Mouse (Mus musculus): ENCODE measurements around the gene Abhd4.
"Not testable (repeated sequence)": the region's sequence is repeated elsewhere in the genome, so short reads cannot be mapped to it uniquely, and the experiment has no call there.

Gene Abhd4

DNA sequence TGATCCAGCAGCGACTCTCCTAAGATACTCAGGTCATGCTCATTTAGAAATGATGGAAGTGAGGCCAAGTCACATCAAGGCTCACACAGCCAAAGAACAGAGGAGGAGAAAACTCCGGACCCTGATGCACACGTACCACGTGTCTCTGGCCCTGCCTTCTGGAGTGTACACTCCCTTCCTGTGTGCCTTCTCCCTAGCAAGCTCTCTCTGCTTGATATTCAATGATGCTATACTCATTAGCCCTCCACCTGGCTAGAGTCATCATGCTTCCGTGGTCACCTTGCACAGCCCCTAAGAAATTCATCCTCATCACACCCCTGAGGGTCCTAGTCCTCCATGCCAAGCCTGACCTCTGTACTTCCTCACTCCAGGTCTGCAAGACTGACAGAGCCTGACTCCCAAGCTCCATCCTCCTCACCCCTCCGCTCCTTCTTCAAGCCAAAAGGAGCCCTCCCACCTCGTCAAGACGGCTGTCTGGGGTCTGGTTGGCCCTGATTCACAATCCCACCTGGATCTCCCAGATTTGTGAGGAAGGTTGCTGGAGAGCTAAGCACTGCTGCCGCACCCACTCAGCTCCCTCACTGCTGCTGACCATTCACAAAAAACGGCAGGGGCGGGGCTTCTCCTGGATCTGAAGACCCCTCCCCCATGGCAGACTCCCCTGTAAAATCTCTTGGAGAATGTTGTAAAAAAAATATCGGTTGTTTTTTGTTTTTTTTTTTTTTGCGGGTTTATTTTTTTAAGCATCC lies 30.5 kb upstream of the Abhd4 start:
- no peak for DNase-seq (ENCODE audit: low read depth)

DNA sequence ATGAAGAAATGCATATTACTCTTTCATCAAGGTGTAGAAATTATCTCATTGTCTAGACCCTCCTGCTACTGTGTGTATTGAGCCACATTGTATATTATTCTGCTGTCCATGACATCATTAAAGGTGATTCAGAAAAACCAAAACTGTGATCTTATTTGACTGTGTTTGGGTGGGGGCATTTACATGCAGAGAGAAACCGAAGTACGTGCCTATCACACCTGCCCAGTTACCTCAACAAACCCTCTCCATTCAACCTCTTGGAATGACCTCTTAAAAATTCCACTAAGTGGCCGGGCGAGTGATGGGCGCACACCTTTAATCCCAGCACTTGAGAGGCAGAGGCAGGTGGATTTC lies 29.9 kb upstream of the Abhd4 start:
- DNase-seq (ENCODE audit: low read depth) = no peak

DNA sequence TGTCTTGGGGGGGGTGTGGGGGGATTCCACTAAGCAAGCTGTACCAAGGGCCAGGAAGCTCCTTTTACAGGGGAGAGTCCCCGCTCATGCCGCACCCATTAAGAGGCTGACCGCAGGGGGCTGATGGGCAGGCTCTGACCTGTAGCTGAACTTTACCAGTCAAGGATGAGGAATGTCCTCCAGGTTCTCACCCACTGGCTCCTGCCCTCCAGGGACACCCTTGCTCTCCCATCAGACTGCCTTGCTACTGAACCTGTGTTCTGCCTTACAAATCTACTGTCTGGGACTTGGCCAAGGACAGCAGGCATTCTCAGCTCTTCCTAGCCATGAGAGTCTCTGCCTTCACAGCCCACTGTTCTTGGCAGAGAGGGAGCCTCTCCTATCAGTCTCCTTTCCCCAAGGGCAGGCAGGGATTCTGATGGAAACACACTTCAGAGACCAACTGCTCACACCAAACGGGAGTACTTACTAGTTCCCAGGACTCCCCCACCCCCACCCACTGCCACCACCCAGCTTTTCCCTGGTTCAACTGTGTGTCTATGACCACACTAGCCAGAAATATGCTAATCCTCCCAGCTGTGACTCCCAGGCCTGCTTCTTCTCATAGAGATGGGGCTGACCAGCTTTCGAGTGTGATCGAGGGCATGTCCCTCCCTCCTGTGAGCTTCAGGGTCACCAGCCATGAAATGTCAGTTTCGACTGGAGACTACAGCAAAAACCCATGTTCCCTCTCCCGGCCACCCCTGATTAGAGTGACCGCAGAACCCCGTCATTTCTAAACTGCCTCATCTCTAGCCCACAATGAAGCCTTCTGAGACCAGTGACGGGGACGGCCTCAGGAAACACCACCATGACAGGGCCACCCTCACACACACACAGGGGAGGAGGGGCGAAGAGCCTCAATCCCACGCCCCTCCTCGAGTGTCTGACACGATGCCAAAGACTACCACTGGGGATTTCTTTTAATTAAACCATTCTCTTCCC lies 29.2 kb upstream of the Abhd4 start:
- DNase-seq (ENCODE audit: low read depth) = no peak

DNA sequence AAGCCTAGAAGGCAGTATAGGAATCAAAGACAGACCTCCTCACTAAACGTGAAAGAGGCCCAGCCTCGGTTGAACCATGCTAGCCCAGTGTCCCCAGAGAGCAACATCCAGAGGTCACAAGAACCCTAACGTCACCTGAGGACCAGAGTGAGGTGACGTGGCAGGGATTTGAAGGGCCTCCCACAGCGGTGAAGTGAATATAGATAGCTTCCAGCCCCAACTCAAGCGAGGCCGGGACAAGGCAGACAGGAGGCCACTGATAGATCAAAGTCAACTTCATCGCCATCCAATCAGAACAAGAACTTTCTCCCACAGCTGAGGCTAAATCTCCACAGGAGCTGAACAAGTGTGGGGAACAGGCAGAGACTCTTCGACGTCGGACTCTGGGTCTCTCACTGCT lies 28.3 kb upstream of the Abhd4 start:
- no peak for DNase-seq (ENCODE audit: low read depth)

DNA sequence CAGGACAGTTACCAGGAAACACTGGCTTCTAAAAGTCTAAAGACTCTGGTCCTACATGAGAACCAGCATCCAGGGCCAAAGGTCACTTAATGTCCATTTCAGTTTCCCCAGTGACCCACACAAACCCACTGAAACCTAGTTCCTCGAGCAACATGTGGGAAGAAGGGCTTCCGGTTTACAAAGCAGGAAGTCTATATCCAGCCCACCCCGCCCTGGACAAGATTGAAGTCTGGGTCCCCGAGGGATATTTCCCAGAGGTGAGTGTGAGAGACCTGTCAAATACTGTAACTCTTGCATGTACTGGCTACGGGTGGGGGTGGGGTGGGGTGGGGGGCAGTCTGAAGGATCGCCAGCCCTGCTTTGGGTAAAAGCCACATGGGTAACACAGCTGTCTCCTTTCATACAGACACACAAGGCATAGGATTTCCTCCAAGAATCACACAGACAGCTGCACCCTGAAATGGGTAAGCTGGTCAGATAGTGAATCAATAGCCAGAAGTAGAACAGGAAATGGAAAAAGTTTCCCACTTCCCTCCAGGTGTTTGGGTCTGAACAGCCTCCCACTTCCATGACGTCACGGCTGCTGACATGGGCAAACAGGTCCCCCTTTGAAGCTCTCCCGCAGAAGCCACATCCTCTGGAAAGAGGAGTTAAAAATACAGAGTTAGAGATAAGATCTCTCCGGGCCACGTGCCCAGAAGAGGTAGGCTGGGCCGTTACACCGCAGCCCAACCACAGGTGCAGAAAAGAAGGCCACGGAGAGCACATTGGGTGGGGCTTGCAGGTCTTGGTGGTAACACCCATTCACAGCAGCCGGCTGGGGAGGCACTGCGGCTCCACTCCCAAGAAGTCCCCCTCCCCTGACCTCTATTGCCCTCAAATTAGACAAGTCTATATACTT lies 26.8 kb upstream of the Abhd4 start:
- peak; percentile 75 for DNase-seq (ENCODE audit: low read depth)

DNA sequence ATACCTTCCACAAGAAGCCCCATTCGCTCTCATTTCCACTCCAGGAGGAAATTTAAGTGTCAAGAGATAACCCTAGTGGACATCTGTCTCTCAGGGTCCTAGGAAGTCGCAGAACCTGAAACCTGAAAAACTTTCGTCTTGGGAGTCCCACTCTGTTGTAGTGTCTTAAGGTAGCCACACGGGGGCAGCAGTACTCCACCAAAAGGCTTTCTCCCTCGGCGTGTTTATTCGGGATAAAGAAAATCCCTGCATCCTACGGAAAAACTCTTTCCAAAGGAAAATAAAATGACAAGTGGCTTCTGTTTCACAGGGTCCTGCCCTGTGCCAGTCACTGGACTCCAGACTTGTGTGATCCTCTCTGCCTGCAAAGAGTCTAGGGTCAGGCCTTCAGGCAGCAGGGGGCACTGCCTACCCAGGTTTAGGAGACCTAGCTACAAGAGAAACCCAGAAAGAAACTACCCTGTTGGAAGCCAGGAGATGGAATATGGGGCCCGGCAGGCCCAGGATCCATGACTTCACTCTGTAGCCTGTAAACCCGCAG lies 26.0 kb upstream of the Abhd4 start:
- peak; percentile 67 for DNase-seq (ENCODE audit: low read depth)

DNA sequence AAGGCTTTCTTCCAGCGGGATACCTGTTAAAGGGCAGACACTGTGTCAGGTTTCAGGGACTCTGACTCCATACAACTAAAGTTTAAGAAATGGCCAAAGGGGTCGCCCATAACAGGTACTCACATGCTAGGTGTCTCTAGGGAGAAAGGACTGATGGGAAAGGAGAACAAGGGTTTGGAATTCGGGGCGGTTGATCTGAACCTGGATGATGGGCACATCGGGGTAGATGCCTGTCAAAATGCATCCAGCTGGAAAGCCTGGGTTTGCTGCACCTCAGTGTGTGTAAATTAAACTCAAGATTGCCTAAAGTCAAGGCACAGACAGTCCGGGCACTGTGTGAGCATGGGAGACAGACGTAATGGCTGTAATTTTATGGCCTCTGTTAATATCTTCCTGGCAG lies 25.5 kb upstream of the Abhd4 start:
- no peak for DNase-seq (ENCODE audit: low read depth)

DNA sequence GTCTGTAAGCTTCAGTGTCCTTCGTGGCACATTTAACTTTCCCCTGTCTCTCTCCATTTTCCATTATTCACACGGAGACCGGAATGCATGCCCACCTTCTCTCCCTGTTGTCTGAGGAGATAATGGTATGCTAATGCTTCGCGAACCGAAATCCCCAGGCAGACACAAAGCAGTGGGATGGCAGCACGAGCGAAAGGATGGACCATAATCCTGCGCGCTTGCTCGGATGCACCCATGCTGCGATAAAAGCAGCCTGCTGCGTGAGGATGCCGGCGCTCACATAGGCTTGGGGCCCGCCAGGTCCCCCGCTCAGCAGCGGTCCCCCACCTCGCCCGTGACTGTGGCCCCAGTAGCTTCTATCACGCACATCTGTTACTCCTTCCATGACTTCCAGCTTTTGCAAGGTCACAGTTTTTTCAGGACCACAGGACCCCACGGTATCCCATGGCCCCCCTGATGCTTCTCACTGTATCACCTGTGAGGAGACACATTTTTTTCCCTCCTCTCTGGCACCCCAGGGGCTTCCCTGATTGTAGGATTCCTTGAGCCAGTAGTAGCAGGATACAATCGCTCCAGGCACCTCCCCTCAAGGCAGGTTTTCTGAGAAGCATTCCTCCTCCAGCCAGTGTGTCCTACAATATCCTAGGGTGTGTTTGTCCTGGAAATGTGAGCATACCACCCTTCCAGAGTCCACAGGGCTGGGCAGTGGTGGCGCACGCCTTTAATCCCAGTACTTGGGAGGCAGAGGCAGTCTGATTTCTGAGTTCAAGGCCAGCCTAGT lies 24.9 kb upstream of the Abhd4 start:
- DNase-seq (ENCODE audit: low read depth) = no peak

DNA sequence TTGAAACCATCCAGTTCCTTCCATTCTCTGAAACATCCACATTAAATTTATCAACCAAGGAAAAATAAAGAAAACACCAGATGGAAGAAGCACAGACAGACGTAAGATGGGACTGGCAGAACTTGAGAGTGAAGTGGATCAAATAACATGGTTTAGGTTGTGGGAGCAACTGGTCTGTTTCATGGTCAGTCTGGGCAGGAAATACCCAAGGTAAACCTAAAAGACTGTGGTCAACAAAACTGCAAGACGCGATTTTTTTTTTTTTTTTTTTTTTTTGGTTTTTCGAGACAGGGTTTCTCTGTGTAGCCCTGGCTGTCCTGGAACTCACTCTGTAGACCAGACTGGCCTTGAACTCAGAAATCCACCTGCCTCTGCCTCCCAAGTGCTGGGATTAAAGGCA lies 24.1 kb upstream of the Abhd4 start:
- DNase-seq (ENCODE audit: low read depth) = not testable (repeated sequence)

DNA sequence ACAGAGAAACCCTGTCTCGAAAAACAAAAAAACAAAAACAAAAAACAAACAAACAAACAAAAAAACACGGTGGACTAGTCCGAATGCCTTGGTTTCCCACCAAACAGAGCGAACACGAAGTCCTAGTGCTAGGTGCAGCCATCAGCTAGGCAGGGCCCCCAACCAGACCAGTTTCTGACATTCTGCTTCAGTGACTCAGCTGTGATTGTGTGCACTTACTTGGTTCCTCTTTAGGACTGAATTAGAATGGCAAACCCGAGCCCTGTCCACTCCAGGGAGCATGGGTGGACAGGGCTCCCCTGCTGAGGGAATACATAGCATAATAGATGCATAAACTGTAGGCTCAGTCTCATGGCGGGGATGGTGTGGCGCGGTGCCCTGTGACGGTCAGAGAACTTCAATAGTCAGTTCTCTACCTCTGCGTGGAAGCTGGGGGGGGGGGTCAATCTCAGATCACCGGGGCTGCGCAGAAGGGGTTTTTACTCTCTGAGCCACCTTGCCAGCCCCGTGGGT lies 23.3 kb upstream of the Abhd4 start:
- DNase-seq (ENCODE audit: low read depth) = no peak

DNA sequence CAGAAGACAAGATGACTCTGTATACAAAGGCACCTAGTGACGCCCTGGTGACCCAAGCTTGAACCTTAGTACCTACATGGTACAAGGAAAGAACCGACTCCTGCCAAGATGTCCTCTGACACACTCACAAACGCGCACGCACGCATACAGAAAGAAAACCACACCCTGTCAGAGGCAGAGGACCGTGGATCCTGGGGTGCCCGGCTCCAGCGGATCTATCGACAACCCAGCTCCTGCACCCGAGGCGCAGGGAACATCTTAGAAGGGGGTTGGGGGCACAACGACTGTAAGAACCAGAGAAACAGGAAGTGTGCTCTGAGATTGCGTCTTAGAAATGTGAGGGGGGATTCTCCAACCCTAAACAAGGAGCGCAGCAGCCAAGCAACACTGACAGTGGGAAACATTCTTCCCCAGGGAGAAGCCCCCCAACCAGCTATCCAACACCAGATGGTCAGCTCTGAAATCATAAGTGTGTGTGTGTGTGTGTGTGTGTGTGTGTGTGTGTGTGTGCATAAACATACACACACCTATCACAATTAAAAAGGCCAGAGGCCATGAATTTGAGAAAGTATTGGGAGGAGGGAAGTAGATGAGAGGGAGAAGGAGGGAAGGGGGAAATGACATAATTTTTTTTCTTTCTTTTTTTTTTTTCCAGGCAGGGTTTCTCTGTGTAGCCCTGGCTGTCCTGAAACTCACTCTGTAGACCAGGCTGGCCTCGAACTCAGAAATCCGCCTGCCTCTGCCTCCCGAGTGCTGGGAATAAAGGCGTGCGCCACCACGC lies 22.6 kb upstream of the Abhd4 start:
- DNase-seq (ENCODE audit: low read depth) = no peak

DNA sequence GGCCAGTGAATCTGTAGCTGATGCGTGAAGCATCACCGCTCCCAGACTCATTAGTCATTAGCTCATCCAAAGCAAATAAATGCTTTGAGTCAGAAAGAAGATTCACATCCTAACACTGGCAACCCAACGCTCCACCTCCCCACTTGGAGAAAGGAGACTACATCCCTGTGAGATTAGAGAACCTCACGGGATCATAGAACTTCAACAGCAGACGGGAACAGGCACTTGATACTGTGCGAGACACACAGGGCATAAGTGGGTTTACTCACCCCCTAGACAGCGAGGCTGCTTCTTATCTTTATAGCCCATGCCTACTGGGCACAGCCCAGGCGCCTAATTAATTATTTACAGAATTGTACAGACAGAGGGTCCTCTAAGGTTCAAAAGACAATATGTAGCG lies 21.8 kb upstream of the Abhd4 start:
- DNase-seq (ENCODE audit: low read depth) = no peak

DNA sequence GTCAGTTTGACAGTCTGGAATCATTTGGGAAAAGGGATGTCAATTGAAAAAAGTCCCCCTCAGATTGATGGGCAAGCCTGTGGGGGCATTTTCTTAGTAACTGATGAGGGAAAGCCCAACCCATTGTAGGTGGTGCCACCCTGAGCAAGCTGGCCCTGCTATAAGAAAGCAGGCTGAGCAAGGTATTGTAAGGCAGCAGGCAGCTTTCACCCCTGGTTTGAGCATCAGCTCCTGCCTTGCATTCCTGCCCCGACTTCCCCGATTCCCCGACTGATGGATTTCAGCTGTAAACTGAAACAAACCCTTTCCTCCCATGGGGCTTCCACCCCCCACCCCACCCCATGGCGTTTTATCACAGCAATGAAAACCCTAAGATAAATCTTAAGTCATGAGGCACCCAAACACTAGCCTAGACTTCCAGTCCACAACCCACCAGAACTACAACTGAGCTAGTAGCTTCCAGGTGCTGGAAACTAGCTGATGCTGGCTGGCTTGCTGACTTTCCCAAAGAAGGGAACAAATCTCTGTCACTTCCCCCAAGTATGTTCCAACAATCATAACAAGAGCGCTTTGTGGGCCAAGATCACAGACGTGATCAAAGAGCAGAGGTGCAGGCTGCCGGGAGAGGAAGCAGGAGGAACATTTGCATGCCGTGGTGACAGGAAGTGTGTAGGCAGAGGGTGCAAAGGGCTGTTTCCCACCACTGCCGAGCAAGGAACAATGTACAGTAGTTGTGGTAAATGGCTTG lies 21.0 kb upstream of the Abhd4 start:
- no peak for DNase-seq (ENCODE audit: low read depth)

DNA sequence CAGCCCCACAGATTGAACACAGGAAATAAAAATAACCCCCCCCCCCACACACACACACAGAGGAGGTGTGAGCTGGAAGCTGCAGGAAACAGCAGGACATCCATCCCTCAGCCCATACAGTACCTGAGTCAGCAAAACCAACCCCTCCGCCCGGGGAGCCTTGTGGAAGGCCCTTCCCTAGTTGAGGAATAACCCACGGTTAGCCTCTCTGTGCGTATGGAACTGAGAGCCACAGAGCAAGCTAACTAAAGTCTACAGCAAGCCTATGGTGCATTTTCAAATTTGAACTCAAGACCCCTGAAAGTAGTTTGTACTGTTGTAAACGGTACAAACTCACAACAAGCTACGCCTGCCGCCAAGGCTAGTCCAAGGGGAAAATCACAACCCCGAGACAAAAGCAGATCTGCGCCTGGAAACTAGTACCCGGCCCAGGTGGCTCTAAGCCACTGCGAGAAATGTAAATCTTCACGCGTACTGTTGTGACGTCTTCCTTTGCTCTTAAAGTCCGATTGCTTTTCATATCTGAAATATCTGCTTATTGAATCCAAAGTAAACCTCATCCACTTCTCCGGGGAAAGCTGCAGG lies 20.3 kb upstream of the Abhd4 start:
- no peak for DNase-seq (ENCODE audit: low read depth)

DNA sequence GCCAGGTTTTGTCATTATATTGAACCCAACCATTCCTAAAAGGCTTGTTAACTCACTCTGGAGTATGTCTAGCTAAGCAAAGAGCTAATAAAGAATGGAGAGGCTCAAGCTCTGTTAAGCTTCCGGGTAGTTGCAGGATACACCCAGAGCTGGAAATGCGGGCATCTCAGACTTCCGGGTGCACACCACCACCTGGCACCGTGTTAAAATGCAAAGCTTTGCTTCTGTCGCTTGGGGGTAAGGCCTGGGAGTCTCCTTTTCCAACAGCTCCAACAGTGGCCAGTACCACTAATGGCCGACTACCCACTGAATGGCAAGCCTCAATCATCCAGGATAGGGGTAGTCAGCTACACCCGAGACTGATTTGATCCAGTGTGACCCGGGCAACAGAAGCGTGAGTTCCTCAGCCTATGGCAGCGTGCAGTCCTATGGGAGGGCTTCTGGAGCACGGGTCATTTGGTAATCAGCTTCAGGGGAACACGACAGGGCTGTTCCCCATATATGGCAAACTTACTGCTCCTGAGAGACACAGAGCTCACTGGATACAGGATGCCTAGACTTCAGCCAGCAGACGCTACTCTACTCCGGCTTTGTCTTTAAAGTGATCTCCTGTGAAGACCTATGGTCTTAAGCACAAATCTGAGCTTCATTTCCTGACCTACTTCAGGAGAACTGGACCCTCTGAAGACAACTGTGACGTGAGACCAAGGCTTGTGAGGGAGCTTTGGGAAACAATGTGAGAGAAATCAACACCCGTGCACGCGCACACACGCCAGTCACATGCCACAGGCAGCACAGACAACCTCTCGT lies 19.6 kb upstream of the Abhd4 start:
- DNase-seq (ENCODE audit: low read depth) = no peak

DNA sequence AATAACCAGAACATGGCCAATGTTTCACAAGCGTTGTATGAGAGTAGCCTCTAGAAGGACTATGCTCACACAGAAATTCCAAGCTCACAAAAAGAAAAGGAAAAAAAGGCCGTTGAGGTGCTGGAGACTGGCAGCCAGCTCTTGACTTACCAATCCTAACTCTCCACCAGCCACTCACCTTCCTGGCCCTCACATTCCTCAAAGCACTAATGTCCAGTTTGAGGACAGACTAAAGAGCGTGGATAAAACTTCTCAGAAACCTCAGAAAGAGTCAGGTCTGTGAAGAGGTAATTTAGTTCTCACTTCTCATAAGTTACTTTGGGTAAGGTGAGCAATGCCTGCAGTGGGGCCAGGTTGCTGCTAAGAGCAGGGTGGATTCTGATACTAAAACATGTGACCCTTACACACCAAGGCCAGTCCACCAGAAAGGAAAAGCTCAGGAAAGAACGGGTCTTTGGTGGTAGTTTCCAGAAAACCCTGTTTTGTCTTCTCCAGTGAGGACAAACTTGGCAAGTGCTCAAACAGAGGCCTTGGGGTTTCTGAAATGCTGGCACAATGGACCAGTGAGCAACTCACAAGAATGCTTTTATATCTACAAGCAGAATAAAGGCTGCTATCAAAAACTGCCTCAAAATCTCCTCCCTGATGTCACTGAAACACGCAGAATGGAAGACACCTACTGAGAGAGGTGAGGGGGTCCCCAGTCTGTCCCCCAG lies 18.0 kb upstream of the Abhd4 start:
- no peak for DNase-seq (ENCODE audit: low read depth)

DNA sequence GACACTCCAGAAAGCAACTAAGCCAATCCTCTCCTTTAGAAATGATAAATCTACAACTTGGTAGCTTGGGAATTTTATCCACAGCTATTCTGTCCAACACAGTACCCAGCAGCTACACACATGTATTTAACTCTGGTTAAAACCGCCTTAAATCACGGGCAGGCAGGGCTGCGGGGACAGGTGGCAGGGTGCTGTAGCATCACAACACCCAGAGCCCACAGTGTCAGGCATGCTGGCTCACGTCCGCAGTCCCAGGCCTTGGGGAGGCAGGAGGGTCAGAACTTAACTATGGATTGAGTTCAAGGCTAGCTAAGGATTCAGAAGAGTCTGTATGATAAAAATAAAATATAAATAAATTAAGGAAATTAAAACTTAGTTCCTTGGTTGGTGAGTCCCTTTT lies 17.1 kb upstream of the Abhd4 start:
- no peak for DNase-seq (ENCODE audit: low read depth)
